Mouse (Mus musculus): ENCODE data around the gene Cept1. TPM values are rescaled to one million over a fixed set of nuclear protein-coding genes. Genes with fewer than 3 reads are reported as not detected.

Gene Cept1
- total and polyA plus RNA-seq, 3 experiments: 4.9 to 44.4 (median 42.2) TPM

Other genes starting within 250 kb of the Cept1 start
- not detected for gene Chil6, start 141.6 kb downstream of the Cept1 start, total RNA-seq (2021)
- not detected in 2 replicates for gene Chil6, start 141.6 kb downstream of the Cept1 start, polyA plus RNA-seq (2012; rRNA removed)
- gene Dennd2d, start 65.4 kb downstream of the Cept1 start, total RNA-seq (2021): 1 to 10 TPM; 3.2 to 4.3 TPM
- gene Dennd2d, start 65.4 kb downstream of the Cept1 start, polyA plus RNA-seq (2012; rRNA removed): 1.5 and 1.8 TPM in 2 replicates
- gene Dram2, start within 50 bp of the Cept1 start, total RNA-seq (2021): 10 to 100 TPM; 91.8 to 98.6 TPM
- 8.3 and 9.5 TPM in 2 replicates for gene Dram2, start within 50 bp of the Cept1 start, polyA plus RNA-seq (2012; rRNA removed)
- gene Lrif1, start 137.2 kb upstream of the Cept1 start, total RNA-seq (2021): 10 to 100 TPM; 16.5 to 17.2 TPM
- 0.85 TPM in 2 replicates for gene Lrif1, start 137.2 kb upstream of the Cept1 start, polyA plus RNA-seq (2012; rRNA removed)
- 10 to 100 TPM in 1 of 2 experiments, 1 to 10 TPM in 1; 8.6 to 13.3 TPM for gene Cd53, start 242.3 kb upstream of the Cept1 start, total RNA-seq (2021)
- 0.57 and 0.59 TPM in 2 replicates for gene Cd53, start 242.3 kb upstream of the Cept1 start, polyA plus RNA-seq (2012; rRNA removed)

Measured in adrenal gland, adult 2 months (tissue).